Mouse (Mus musculus): ENCODE measurements around the gene Flnc. TPM values are rescaled to one million over a fixed set of nuclear protein-coding genes. Genes with fewer than 3 reads are reported as not detected.

Gene Flnc
- not detected for total RNA-seq (2023)

GRCm38 (mm10) chr6:29433038-29433803, at the start of gene Flnc:
Gene Flnc, plus strand, starts transcription at chr6:29433256.

GRCm38 (mm10) chr6:29388052-29388518, 45.0 kb upstream of the Flnc start, which contains the start of gene Opn1sw:
Gene Opn1sw, minus strand, starts transcription at chr6:29388468.

GRCm38 (mm10) chr6:29395910-29396713, 36.9 kb upstream of the Flnc start, which contains the start of gene Ccdc136:
Gene Ccdc136, plus strand, starts transcription at chr6:29396309.

GRCm38 (mm10) chr6:29467583-29468354, 34.7 kb downstream of the Flnc start, which contains the start of gene Atp6v1f:
Gene Atp6v1f, plus strand, starts transcription at chr6:29467718.

GRCm38 (mm10) chr6:29471137-29471536, 38.1 kb downstream of the Flnc start, which contains the start of gene Atp6v1fnb:
Gene Atp6v1fnb, plus strand, starts transcription at chr6:29471437.

GRCm38 (mm10) chr6:29507447-29508309, 74.6 kb downstream of the Flnc start, which contains the start of gene Kcp:
Gene Kcp, minus strand, starts transcription at chr6:29507952.

Other genes starting within 250 kb of the Flnc start
- gene Impdh1, start 216.9 kb upstream of the Flnc start, total RNA-seq (2023) = 123 TPM
- 15.4 TPM for gene Hilpda, start 160.8 kb upstream of the Flnc start, total RNA-seq (2023)
- 1.2 TPM for gene Fam71f2, start 153.7 kb upstream of the Flnc start, total RNA-seq (2023)
- gene Fam71f1, start 114.1 kb upstream of the Flnc start, total RNA-seq (2023) = not detected
- 51.8 TPM for gene Calu, start 85.2 kb upstream of the Flnc start, total RNA-seq (2023)
- not detected for gene Opn1sw, start 44.8 kb upstream of the Flnc start, total RNA-seq (2023)
- gene Ccdc136, start 36.9 kb upstream of the Flnc start, total RNA-seq (2023) = not detected
- gene Atp6v1f, start 34.5 kb downstream of the Flnc start, total RNA-seq (2023) = 150 TPM
- gene Atp6v1fnb, start 38.2 kb downstream of the Flnc start, total RNA-seq (2023) = 7.6 TPM
- gene Kcp, start 74.7 kb downstream of the Flnc start, total RNA-seq (2023) = not detected
- 25.5 TPM for gene Irf5, start 93.4 kb downstream of the Flnc start, total RNA-seq (2023)
- gene Tnpo3, start 176.6 kb downstream of the Flnc start, total RNA-seq (2023) = 107 TPM